Mouse (Mus musculus): ENCODE results near the gene Evi2a.

Evi2a gene

GRCm38 (mm10) chr11:79530333-79530761 is at the start of gene Evi2a, which contains the start of gene Evi2:
Gene Evi2a, minus strand, starts transcription at chr11:79530609.
Gene Evi2, minus strand, starts transcription at chr11:79530589.
- no peak for DNase-seq

DNA sequence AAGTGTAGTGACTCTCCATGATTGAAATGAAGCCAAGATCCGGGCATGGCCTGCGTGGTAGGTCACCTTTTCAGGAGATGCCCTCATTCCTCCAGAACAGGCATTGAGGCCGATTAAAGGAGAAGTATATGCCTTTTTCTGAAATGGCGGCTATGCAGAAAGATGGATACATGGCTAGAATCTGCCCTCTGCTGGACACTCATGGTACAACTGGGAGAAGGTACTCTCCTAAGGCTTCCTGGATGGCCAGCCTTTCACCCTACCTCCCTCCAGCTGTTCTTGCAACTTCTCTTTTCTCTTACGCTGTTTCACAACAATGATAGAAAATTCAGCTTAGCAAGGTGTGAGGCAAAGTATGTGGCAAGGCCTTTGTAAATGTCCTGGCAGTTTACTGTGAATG is 47.3 kb upstream of the Evi2a start:
- peak; percentile 75 for DNase-seq

DNA sequence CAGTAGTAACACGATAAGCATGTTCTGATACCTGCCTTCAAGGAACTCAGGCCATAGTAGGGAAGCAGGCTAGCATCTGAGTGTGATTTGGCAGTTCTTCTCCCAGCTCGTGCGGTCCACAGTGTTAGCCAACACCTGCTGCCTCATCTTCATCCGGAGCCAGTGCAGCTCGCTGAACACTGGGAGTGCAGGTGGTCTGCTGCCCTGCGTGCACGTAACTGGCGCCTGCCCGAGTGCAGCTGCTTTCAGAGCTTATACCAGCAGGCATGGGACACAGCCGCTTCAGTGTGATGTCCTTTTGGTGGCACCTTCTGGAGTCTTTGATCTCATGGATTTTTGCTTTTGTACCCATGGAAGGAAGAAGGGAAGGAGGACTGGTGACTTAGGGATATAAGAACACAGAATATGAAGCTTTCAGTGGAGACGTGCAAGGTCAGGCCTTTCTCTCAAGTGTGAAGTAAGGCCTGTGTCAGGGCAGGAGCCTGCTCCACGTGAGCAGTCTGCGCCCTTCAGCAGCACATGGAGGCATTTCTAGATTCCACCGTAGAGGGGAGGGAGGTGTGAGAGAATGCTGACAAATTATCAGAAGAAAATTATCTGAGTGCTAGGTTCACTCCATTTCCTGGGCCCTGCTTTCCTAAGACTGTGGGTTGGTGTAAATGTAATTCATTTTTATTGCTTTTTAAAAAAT is 45.1 kb upstream of the Evi2a start:
- DNase-seq, result no peak

DNA sequence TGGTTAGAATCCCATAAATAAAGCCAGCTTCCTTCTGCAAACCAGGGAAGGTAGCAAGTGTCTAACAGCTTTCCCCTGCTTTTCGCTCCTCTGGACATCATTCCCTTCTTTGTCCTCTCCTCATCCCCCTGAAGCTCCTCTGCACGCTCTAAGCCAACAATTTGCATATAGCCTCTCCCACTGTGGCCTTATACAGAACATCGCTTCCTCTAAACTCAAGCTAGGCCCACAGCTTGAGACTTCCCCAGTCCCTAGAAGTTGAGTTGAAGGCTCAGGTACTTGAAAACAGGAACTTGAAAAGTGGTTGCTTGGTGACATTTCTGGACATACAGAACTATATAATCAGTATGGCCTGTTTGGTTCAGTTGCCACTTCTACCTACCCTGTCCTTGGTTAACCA is 43.4 kb upstream of the Evi2a start:
- no peak for DNase-seq

DNA sequence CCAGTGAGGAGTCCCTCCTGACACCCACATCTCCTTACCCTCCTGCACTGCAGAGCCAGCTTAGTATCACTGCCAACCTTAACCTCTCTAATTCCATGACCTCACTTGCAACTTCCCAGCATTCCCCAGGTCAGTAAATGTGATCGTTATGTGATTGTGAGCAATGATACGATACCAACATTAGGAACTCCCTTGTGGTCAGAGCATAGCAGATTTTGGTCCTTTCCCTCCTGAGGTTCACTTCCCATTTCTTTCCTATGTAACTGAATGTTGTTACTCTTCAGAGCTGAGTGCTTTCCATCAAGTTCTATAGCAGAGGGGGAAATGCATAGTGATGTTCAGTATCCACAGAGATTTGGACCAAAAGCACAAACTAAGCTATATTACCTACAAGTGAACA is 39.9 kb upstream of the Evi2a start:
- DNase-seq, result no peak

DNA sequence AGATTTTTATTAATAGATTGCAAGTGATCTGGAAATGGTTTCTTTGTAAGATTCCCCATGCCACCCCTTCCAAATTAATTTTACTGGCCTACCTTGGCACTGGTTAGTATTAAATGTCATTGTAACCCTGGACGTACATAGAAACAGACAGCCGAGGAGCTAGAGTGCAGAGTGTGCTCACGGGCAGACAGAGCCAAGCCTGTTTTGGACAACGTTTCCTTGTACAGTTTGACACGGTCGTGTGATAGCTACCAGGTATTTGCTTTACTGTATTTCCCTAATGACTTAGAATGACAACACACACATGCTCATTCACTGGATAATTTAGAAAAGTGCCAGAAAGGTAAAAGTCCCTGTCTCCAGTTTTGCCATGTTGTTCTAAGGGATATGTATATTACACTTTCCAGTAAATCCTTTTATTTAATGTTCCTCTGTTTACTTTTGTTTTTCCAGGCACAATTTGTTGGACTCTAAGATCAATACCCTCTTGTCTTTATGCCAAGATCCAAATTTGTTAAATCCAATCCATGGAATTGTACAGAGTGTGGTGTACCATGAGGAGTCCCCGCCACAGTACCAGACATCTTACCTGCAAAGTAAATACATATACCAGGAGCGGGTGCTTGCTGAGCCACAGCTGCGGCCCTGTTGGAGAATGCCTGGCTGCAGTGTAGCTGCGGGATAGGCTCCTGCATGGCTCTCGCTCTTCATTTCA is 37.9 kb upstream of the Evi2a start:
- DNase-seq, result no peak

DNA sequence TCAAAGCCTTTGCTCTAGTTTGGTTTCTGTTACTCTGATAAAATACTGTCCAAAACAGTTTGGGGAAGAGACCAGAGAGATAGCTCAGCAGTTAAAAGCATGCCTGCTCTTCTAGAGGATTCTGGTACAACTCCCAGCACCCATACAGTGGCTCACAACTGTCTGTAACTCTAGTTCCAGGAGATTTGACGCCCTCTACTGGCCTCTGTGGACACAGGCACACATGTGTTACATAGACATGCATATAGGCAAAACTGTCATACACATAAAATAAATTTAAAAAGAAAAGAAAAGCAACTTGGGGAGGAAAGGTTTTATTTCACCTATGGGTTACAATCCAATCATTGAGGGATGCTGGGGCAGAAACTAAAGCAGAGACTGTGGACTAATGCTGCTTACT is 36.5 kb upstream of the Evi2a start:
- DNase-seq, result no peak

DNA sequence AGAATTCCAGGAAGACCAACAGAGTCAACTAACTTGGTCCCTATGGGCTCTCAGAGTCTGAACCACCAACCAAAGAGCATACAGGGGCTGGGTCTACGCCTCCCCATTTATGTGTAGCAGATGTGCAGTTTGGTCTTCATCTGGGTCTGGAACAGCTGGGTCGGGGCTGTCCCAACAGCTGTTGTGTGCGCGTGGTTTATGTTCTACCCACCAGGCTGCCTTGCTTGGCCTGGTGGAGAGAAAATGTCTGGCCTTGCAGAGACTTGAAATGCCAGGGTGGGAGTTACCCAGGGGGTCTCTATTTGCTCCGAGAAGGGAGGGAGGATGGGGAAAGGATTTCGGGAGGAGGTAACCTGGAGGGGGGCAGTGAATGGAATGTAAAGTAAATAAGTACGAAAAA is 33.1 kb upstream of the Evi2a start:
- DNase-seq, result no peak

DNA sequence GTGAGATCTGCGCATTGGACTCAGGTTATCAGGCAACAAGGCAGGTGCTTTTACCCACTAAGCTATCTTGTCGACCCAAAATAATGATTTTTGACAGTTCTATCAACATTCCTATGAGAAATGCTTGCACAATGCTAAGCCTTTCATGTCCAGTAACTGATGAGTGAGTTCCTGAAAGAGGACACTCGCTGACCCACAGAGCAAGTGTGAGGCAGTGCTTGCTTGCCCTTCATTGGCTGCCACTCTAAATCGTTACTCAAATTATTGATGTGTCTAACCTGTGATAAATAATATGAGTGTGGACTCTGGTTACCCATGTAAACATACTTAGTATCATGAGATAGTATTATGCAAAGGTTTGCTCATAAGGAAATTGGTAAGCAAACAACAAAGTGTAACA is 30.1 kb upstream of the Evi2a start:
- no peak for DNase-seq

- no peak for DNase-seq
Observed at GRCm38 (mm10) chr11:79552622-79553021, 22.2 kb upstream of the Evi2a start.

DNA sequence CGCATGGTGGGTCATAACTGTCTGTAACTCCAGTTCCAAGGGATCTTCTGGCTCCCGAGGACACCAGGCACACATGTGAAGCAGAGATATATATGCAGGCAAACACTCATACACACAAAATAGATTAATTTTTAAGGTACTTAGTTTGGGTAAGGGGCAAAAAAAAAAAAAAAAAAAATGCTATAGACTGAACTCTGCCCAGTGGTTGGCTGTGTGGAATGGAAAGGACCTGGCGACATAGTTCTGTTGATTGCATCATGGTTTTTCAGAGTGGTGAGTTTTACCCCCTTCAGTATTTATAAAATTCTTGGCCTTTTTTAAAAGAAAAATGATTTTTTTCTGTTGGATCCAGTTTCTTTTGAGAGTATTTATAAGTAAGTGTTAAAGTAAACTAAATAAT is 5.9 kb upstream of the Evi2a start:
- no peak for DNase-seq

DNA sequence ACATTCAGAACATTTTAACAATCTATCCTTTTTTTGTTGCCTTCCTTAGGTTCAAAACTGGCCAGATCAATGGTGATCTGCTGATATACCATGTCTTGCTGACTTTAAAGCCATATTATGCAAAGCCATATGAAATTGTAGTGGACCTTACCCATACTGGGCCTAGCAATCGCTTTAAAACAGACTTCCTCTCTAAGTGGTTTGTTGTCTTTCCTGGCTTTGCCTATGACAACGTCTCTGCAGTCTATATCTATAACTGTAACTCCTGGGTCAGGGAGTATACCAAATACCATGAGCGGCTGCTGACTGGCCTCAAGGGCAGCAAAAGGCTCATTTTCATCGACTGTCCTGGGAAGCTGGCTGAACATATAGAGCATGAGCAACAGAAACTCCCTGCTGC is 5.1 kb upstream of the Evi2a start:
- DNase-seq, result no peak

- peak; percentile 25 for DNase-seq
Observed at GRCm38 (mm10) chr11:79533950-79534690, 3.7 kb upstream of the Evi2a start.

- no peak for DNase-seq
Observed at GRCm38 (mm10) chr11:79533311-79533710, 2.9 kb upstream of the Evi2a start.

DNA sequence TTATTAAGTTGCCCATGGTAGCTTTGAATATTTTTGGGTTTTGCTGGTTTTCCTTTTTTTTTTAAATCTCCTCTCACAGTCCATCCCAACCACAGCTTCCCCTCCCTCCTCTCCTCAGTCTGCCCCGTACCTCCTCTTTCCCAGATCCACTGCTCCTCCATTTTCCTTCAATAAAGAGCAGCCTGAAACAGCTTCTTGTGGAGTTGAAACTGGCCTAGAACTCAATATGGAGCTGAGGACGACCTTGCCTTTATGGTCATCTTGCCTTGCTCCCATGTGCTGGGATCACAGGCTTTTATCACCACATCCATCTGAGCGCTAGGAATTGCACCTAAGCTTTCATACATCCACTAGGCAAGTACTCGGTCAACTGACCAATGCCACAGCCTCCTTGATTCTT is 1.1 kb upstream of the Evi2a start:
- DNase-seq, result no peak

GRCm38 (mm10) chr11:79530774-79531173 is 365 bp upstream of the Evi2a start:
- no peak for DNase-seq

GRCm38 (mm10) chr11:79529736-79530135 is 673 bp downstream of the Evi2a start:
- DNase-seq, result no peak

DNA sequence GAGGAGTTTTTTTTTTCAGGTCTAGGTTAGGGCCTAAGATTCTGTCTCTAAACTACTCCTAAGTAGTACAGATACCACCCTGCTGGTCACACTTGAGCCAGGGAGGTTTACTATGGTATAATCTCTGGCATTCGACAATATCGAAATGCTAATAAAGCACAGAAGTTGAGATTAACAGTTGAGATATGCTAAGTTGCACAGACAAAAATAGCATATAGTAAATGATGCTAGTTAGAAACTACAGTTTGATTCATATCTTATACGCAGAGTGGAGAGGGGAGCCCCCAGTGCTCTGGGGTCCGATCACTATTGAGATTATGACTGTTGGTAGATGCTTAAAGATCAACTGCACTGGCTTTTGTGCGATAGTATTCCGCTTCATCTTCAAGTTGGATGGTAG is 1.2 kb downstream of the Evi2a start:
- DNase-seq, result no peak

GRCm38 (mm10) chr11:79528601-79529000 is 1.8 kb downstream of the Evi2a start:
- no peak for DNase-seq

GRCm38 (mm10) chr11:79527739-79528384 is 2.5 kb downstream of the Evi2a start:
- no peak for DNase-seq

DNA sequence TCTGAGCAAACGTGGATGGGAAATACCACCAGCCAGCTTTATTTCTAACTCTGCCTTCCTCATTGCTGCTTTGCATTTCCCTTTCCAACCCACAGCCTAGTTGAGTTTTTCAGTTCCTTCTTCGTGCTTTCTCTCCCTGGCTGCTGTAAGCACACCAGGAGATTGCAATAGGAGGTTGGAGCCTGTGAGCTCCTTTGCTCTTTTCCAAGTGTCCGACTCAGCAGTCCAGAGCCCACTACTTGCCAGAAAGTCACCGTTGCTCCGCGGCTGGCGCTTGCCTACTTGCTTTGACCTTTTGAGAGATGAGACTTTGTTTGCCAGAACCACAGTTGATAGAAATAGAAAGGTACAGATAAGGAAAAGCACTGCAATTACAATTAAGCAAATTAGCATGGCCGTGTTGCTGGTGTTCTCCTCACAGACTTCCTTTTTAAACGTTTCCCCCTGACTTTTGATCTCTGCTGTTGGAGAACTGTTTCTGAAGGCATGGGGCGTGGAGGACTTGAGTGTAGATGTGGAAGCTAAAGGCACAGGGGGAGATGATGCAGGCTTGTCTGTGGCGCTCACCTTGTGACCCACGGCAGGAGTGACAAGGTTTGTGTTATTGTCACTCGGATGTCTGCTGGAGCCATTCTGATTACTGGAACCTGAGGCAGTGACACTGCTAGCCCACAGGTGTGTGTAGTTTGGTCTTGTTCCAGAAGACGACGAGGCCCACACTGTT is 3.2 kb downstream of the Evi2a start:
- no peak for DNase-seq

DNA sequence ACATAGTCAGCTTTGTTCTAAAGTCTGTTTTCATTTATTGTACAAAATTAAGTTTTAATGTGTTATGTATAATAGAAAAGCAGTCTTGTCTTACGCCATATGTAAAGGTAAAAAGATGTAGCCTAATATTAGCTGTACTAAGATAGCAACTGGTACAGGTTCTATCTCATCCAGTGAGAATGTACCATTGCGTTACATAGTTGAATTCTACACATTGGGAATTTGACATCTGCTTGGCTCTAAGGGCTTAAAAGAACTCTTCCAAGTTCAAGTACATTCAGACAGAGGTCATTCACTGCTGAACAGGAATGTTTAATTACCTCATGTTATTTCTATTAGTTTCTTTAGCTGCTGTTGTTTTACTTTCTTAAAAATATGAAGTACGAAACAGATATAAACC is 3.9 kb downstream of the Evi2a start:
- no peak for DNase-seq

DNA sequence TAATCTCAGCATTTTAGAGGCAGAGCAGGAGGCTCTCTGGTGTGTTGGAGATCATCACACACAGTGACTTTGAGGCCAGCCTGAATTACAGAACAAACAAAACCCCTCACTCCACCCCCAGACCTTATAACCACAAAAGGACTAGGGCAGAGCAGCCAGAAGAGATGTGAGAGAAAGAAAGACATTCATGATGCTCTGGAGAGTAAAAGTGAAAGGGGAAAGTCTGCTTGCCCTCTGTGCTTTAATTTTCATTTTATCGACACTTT is 6.2 kb downstream of the Evi2a start:
- no peak for DNase-seq

Measured in cerebellum, adult 8-10 months (tissue).